Mouse (Mus musculus) cerebellum, postnatal 36 days (tissue): ENCODE results near the gene Pde4a.
"Not testable (repeated sequence)": the region's sequence is repeated elsewhere in the genome, so short reads cannot be mapped to it uniquely, and the experiment has no call there.

Source experiments
- DNase-seq, 2 experiments: peaks; one replicate each; pipeline ENCODE4 v3.0.0; 2021 to 2022; ENCODE audit warnings: mixed read lengths in 2 of 2

Pde4a gene

DNA sequence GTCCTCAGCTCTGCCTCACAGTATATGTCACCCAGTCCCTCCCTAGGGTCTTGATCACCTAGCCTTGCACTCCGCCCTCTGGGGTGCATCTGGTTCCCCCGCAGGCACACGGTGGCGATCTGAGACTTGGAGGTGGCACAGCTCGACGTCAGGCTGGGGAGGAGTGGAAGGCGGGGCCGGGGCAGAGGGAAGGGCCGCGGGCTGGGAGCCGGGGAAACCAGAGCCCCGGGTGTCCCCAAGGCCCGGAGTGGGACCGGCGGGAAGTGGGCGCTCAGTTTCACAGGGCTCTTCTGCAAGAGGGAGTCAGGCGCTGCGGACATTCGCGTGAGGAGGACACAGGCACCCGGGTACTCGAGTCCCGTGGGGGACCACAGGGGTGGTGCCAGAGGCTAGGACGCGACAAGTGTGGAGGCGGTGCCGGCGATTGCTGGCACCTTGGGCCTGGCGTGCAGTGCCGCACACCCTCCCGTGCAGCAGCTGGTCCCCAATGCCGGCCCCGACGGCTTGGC is 18.4 kb downstream of the Pde4a start:
- DNase-seq, result no peak

DNA sequence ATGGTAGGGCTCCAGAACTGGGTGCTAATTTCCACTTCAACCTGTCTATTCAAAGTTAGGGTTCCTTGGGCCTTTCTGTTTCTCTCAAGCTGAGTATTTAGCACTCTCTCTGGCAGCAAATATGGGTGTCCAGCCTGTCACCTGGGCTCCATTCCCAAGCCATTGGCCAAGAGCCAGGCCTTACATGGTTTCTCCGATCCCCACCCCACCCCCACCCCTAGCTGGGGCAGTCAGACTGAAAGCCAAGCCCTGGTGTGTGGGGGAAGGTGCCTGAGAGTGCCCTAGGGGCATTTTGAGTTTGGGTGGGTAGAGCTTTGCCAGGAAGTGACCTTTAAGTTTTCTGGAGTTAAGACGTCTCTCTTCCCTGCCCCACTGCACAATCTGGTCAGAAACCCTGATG is 19.2 kb downstream of the Pde4a start:
- DNase-seq, result peak; percentile 74 to 81

DNA sequence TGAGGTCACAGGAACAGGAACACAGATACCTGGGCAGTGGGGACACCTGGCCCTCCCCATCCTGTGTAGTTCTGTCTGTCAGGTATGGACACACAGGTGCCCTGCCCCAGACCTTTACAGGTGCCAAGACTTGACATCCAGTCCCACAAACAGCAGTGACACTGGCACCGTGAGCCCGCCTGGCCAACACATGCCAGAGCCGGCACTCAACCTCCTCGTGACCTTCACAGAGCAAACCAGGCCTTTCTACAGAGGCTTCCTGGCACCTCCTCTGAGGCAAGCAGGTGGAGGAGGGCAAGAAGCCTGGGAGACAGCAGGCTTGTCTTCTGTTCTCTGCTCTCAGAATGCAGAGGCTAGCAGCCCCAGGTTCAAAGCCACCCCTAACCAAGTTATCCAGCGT is 19.9 kb downstream of the Pde4a start:
- DNase-seq, result no peak

DNA sequence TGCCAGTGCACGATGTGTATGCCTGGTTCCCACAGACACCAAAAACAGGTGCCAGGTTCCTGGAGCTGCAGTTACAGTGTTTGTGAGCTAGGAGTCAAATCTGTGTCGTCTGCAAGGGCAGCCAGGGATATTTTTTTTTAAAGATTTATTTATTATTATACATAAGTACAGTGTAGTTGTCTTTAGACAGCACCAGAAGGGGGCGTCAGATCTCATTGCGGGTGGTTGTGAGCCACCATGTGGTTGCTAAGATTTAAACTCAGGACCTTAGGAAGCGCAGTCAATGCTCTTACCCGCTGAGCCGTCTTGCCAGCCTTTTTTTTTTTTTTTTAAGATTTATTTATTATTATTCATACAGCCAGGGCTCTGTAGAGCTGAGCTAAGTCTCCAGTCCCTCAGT is 24.4 kb downstream of the Pde4a start:
- DNase-seq, result no peak

DNA sequence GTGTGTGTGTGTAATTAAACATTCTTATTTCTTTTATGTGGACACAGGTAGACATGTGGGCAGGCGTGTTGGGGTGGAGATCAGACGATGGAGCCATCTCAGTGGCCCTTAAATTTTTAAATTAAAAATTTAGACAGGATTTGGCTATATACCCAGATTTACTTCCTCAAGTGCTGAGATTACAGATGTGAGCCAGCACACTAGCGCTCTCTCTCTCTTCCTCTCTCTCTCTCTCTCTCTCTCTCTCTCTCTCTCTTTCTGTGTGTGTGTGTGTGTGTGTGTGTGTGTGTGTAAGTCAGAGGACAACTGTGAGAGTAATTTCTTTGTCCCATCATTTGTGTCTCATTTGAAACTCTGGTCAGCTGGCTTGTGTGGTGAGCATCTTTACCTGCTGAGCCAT is 25.2 kb downstream of the Pde4a start:
- DNase-seq, result no peak

DNA sequence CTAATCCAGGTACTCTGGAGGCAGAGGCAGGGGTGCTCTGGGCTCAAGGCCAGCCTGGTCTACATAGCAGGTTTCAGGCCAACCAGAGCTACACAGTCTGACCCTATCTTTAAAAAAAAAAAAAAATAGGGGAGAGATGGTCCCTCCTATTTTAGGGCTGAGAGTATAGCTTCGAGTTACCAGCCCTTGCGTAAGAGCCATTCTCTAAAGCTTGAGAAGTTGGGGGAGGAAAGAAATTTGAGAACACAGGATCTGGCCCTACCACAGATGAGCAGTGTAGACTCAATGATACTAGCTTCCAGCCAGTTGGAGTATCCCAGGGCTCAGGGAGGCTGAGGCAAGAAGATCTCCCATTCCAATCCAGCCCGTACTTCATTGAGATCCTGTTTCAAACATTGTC is 28.3 kb downstream of the Pde4a start:
- DNase-seq, result no peak

DNA sequence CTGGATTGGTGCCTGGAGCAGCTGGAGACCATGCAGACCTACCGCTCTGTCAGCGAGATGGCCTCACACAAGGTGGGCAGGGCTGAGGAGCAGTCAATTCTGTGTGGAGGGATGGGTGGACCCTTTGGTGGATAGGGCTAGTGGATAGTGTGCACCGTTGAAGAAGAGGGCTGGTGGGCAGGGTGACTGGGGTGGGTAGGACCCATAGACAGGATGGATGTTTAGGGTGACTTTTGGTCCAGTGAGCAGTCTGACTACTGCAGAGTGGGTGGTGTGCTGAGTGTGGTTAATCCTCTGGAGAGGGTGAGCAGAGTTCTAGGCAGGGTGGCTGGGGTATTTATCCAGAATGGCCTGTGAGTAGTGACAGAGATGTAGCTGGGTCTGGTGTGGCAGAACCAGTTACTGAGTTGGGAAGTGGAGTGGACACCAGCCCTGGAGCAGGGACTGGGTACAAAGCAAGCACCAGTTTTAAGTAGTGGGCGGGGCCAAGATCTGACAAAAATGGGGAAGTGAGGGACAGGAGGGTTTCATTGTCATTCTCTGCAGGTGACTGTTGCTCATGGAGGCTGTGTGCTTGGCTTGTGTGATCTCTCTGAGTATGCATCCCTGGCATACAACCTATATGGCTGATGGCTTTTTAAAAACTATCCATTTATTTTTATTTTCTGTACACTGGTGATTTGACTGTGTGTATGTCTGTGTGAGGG is 29.4 kb downstream of the Pde4a start:
- no peak for DNase-seq

DNA sequence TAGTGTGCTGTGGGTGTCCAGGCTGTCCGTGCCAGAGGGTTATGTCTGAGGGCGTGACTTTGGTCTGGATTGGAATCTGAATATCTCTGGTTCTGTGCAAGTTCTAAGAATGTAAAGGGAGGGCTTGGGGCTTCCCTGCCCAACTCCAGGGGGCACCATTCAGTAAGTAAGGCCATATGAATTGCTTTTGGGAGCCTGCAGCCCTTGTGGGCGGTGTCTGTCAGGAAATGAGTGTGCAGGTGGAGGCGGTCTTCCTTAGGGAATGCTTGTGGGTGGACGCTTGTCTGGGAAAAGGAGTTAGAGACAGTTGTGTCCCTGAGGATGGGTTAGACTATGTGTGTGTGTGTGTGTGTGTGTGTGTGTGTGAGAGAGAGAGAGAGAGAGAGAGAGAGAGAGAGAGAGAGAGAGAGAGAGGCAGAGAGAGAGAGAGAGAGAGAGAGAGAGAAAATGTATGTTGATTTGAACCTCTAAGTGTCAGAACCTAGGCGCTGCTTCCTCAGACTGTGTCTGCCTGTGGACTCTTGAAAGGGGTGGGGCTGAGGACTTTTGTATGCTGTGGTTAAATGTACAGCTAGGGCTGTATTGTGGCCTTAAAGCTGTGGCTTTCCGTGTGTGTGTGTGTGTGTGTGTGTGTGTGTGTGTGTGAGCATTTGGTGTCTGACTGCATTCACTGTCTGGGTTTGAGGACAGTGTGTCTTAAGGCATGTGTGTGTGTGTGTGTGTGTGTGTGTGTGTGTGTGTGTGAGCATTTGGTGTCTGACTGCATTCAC is 30.4 kb downstream of the Pde4a start:
- DNase-seq, result not testable (repeated sequence)

DNA sequence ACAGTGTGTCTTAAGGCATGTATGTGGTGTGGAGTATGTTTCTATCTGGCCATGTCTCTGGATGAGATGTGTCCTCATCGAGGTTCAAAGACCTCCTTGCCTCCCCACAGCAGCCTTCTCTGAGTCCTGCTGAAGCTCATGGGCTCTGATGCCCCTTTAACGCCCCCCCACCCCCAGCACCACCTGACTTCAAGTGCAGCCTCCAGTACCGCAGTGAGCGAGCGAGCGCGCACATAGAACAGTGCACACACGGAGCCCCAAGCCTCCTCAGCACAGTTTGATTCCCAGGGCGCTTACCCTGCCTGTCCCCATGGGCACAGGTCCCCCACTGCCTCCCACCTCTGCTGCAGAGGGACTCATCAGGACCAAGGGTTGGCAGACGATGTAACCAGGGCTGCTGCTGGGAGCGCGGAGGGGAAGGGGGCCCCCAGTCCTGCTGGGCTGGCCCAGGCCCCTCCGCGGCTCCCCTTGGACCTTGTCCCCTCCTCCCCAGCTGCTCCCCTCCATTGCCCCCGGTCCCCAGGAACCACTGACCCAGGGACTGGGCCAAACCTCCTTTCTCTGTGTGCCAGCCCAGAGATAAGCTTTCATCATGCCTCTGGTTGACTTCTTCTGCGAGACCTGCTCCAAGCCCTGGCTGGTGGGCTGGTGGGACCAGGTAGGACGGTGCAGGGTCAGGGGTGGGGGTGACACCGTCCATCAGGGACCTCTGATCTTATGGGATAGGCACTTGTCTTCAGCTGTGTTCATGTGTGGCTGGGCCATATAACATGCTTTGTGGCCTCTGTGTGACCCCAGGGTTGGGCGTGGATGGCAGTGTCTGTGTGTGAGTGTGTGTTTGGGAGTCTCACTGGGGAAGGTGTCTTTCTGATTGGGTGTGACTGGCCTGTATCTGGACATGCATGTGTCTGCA is 31.3 kb downstream of the Pde4a start:
- DNase-seq, result peak; percentile 69 to 72

DNA sequence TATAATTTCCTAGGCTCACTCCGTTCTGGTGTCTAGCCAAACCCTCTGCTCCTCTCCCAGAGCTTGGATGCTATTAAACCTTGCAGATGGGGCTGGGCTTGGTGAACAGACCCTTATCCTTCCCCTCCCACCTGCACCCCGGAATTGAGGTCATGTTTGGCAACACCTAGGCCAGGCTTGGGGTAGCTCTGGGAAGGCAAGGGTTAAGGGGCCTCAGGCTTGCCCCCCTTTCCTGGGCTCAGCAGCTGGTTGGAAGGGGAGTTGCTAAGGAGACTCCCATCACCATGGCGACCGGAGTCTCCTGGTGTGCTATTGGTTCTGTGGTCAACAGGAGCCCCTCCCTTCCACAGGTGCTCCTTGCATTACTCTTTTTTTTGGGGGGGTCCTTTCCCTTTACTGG is 32.5 kb downstream of the Pde4a start:
- DNase-seq, result no peak

DNA sequence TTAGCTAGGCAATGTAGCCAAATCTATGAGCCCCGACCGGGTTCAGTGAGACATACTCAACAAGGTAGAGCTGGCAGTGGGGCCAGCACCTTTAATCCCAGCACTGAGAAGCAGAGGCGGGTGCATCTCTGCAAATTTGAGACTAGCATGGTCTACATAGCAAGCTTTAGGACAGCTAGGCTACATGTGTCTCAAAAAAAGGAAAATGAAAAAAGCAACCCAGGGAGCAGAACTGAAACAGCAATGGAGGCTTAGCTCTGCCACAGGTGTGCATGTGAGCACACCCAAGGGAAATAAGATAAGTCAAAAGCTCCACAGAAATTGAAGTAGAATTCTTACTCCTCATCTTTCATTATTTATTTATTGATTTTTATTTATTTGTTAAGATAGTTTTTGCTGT is 33.4 kb downstream of the Pde4a start:
- no peak for DNase-seq

DNA sequence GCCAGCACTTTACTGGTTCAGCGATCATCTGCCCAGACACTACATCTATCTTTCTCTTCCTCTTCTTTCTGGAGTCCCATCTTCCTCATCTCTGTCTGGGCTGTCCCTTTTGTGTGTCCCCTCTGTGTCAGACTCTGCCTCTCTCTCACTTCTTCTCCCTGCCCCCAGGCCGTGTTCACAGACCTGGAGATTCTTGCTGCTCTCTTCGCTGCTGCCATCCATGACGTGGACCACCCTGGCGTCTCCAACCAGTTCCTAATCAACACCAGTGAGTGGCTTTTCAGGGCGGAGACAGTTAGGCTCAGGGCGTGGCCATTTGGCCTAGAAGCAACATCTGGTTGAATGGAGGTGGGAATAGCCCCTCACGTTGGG is 38.6 kb downstream of the Pde4a start:
- no peak for DNase-seq

DNA sequence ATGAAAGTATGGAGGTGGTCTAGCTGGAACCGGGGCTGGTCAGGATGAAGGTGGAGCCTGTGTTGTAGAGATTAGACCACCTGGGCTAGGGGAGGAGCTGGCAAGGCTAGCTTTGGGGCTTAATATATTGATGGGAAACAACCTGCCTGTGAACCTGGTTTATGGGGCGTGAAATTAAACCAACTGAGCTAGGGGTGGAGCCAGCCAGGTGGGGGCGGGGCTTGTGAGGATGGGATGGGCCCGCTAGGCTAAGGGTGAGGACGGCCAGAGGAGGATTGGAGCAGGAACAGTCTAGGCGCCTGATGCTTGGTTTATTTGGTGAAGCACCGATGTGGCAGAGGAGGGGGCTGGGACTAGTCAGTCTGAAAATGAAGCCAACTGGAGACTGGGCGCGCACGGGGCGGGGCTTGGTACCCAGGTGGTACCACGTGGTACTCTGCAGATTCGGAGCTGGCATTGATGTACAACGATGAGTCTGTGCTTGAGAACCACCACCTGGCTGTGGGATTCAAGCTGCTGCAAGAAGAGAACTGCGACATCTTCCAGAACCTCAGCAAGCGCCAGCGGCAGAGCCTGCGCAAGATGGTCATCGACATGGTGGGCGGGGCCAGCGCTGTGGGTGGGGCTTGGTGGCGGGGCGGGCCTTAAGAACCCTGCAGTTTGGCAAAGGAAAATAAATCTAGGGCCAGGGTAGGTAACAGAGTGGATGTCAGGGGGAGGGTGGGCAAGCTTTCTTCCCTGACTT is 39.2 kb downstream of the Pde4a start:
- no peak for DNase-seq

DNA sequence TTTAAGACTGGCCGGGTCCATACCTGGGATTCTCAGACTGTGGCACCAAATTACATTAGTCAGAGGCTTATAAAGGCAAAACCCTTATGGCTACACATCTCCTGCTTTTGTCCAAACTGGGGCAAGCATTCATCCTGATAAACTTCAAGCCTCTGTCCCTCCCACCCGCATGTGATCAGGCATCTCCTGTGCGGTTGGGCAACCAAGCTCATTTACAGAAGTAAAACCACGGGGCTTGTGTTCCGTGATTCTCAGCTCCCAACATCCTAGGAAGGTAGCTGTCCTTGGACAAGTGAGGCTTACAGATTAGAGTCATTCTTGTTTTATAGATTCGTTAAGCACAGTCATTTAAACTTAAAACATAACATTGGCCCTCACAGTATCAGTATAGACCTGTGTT is 41.3 kb downstream of the Pde4a start:
- DNase-seq, result no peak

DNA sequence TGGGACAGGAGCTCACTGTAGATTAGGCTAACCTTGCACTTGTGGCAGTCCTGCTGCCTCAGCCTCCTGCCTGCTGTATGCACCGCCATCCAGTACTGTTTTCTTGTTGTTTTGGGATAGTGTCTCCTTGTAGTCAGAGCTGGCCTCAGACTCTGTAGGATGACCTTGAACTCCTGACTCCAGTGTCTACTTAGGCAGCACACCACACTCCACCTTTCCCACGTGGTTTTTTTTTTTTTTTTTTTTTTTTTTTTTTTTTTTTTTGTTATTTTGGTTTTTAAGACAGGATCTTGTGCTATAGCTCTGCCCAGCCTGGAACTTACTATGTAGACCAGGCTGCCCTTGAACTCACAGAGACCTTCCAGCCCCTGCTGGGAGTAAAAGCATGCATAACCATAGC is 43.1 kb downstream of the Pde4a start:
- no peak for DNase-seq

DNA sequence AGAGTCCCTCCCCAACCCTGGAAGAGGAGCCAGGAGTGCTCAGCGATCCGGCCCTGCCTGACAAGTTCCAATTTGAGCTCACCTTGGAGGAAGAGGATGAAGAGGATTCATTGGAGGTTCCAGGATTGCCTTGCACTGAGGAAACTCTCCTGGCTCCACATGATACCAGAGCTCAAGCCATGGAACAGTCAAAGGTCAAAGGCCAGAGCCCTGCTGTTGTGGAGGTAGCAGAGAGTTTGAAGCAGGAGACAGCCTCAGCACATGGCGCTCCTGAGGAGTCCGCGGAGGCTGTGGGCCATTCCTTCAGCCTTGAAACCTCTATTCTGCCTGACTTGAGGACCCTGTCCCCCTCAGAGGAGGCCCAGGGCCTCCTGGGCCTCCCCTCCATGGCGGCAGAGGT is 45.3 kb downstream of the Pde4a start:
- no peak for DNase-seq

DNA sequence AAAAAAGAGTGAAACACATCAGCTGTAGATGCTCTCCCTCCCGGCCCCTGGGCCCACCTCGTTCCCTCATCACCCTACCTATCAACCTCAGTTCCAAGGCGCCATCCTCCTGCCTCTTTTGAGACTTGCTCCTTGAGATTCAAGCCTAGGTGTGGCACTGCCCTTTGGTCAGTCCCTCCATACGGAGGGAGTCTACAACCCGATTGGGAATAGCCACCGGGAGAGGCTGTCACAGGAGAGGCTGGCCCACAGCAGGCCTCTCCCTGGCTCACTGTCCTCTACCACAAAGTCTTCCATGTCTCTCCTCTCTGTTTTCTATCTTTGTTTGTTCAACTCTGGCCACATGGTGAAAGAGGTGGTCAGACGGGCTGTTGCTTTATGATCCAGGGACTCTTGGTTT is 46.1 kb downstream of the Pde4a start:
- no peak for DNase-seq

DNA sequence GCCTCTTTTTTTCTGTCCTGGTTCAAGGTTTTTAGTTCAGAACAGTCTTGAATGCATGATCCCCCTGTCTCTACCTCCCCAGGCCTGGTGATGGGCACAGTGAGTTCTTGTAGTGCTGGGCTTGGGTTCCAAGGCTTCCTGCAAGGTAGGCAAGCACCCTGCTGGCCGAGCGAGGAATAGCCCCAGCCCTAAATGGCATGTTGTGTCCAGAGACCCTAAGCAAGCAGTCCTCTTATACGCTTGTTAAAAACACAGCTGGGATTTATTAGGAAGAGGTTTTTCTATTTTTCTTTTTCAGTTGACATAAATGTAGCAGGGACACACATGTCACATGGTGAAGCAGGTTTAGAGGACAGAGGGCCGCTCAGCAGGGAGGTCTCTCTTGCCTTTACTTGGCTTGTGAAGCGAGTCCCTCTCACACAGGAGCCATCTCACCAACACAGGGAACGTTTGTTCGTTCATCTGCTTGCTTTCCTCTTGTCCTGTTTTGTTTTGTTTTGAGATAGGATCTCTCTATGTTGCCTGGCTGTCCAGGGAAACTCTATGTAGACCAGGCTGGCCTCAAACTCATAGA is 48.2 kb downstream of the Pde4a start:
- DNase-seq, result peak; percentile 45 to 53

DNA sequence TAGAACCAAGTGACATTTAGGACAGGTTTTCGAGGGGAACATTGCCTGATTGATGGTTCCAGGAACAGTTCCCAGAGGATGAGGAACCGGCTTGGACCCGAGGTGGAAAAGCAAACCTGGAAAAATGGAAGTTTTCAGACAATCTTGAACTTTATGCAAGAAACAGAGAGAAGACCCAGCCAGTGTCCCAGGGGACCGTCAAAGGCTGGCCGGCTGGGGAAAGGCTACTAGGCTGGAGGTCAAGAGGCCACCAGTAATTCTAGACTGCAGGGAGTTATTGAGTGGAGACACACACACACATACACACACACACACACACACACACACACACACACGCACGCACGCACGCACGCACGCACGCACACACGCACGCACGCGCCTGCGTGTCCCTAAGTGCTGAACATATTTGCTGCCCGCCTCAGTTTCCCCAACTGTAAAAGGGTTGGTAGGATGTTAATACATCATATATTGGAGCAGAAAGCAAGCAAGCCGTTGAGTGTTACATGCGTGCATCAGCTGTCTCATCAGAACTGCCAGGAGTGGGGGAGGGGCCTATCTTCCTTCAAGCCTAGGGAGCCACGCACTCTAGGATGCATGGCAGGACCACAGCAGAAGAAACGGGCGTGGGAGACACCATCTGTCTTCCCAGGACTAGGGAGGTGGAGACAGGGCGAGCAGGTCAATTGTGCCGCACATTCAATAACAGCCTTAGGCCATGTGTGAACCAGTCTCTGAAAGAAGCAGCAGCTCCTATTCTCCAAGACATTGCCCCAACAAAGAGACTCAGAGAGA is 50.7 kb downstream of the Pde4a start:
- peak in 1 of 2 experiments; percentile 35 for DNase-seq

DNA sequence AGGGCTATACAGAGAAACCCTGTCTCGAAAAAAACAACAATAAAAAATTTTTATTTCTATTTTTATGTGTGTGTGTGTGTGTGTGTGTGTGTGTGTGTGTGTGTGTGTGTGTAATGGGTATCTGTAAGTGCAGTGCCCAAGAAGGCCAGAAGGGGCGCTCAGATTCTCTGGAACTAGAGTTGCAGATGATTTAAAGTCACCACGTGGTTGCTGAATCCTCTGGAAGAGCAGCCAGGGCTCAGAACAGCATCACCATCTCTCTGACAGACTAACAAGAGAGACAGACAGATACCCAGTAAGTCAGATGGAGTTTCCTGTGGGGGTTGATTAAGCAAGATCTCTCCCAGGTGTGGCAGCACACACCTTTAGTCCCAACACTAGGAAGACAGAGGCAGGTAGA is 54.3 kb downstream of the Pde4a start:
- DNase-seq, result no peak
